Mouse (Mus musculus): ENCODE measurements at regions not wholly inside any gene's neighbourhood (a gene's known extent, or its start where the extent isn't known, plus 50 kb on each side); places are given as distances from the start of the nearest gene placed in this dataset.

GRCm38 (mm10) chr13:35478226-35478625, 181.4 kb upstream of the Cdyl start:
- no peak for DNase-seq (ENCODE audit: low spot score)

GRCm38 (mm10) chr13:35482340-35482739, 177.3 kb upstream of the Cdyl start:
- DNase-seq (ENCODE audit: low spot score), result no peak

GRCm38 (mm10) chr13:35486125-35486524, 173.5 kb upstream of the Cdyl start:
- DNase-seq (ENCODE audit: low spot score), result no peak

- DNase-seq (ENCODE audit: low spot score), result no peak
Observed at GRCm38 (mm10) chr13:35499776-35500175, 159.9 kb upstream of the Cdyl start.

GRCm38 (mm10) chr13:35500891-35501290, 158.7 kb upstream of the Cdyl start:
- DNase-seq (ENCODE audit: low spot score), result no peak

GRCm38 (mm10) chr13:35501351-35502146, 158.1 kb upstream of the Cdyl start:
- no peak for DNase-seq (ENCODE audit: low spot score)

- no peak for DNase-seq (ENCODE audit: low spot score)
Observed at GRCm38 (mm10) chr13:35502147-35502522, 157.5 kb upstream of the Cdyl start.

- no peak for DNase-seq (ENCODE audit: low spot score)
Observed at GRCm38 (mm10) chr13:35503362-35503821, 156.2 kb upstream of the Cdyl start.

GRCm38 (mm10) chr13:35507195-35507594, 152.4 kb upstream of the Cdyl start:
- no peak for DNase-seq (ENCODE audit: low spot score)

GRCm38 (mm10) chr13:35512029-35512507, 147.6 kb upstream of the Cdyl start:
- no peak for DNase-seq (ENCODE audit: low spot score)

- DNase-seq (ENCODE audit: low spot score), result no peak
Observed at GRCm38 (mm10) chr13:35513120-35513519, 146.5 kb upstream of the Cdyl start.

- DNase-seq (ENCODE audit: low spot score), result no peak
Observed at GRCm38 (mm10) chr13:35515291-35515690, 144.3 kb upstream of the Cdyl start.

- no peak for DNase-seq (ENCODE audit: low spot score)
Observed at GRCm38 (mm10) chr13:35517692-35518091, 141.9 kb upstream of the Cdyl start.

- no peak for DNase-seq (ENCODE audit: low spot score)
Observed at GRCm38 (mm10) chr13:35522272-35522671, 137.4 kb upstream of the Cdyl start.

- DNase-seq (ENCODE audit: low spot score), result no peak
Observed at GRCm38 (mm10) chr13:35529577-35529976, 130.1 kb upstream of the Cdyl start.

GRCm38 (mm10) chr13:35537106-35537505, 122.5 kb upstream of the Cdyl start:
- DNase-seq (ENCODE audit: low spot score), result no peak

- no peak for DNase-seq (ENCODE audit: low spot score)
Observed at GRCm38 (mm10) chr13:35537936-35538335, 121.7 kb upstream of the Cdyl start.

GRCm38 (mm10) chr13:35540433-35540832, 119.2 kb upstream of the Cdyl start:
- no peak for DNase-seq (ENCODE audit: low spot score)

GRCm38 (mm10) chr13:35541053-35541452, 118.6 kb upstream of the Cdyl start:
- no peak for DNase-seq (ENCODE audit: low spot score)

GRCm38 (mm10) chr13:35564006-35564405, 95.6 kb upstream of the Cdyl start:
- no peak for DNase-seq (ENCODE audit: low spot score)

GRCm38 (mm10) chr13:35581616-35582015, 78.0 kb upstream of the Cdyl start:
- DNase-seq (ENCODE audit: low spot score), result no peak

GRCm38 (mm10) chr13:35598003-35598402, 61.6 kb upstream of the Cdyl start:
- no peak for DNase-seq (ENCODE audit: low spot score)

GRCm38 (mm10) chr13:35601560-35602135, 58.0 kb upstream of the Cdyl start:
- DNase-seq (ENCODE audit: low spot score), result no peak

- DNase-seq (ENCODE audit: low spot score), result no peak
Observed at GRCm38 (mm10) chr13:35603080-35603479, 56.6 kb upstream of the Cdyl start.
